Mouse (Mus musculus) inflammation-experienced regulatory T-cells, adult 6 months (primary cell): ENCODE data around the gene Ajm1. TPM values are rescaled to one million over a fixed set of nuclear protein-coding genes. Genes with fewer than 3 reads are reported as not detected.
"Not testable (repeated sequence)": the region's sequence is repeated elsewhere in the genome, so short reads cannot be mapped to it uniquely, and the experiment has no call there.

Experiments used
- ATAC-seq: one replicate; pipeline ENCODE4 v1.8.0; 2017
- polyA plus RNA-seq, 3 experiments: library from polyadenylated mRNA; unstranded; fragments of 100-300 nt; shearing (Covaris generic); gene quantifications; one replicate each; pipeline ENCODE4 v1.2.1; 2017

The Ajm1 gene
- polyA plus RNA-seq, 3 experiments from 2014 or later, result 0.07 TPM; not detected in 2

- no peak for ATAC-seq
These were observed 15.8 kb downstream of the Ajm1 start for GRCm38 (mm10) chr2:25565741-25566140.

- no peak for ATAC-seq
These were observed 19.6 kb downstream of the Ajm1 start for GRCm38 (mm10) chr2:25561946-25562345.

- no peak for ATAC-seq
These were observed 21.0 kb downstream of the Ajm1 start for GRCm38 (mm10) chr2:25560551-25560950.

- ATAC-seq, result no peak
These were observed 22.8 kb downstream of the Ajm1 start for GRCm38 (mm10) chr2:25558774-25559173.

- ATAC-seq, result peak; percentile 38
These were observed 23.6 kb downstream of the Ajm1 start for GRCm38 (mm10) chr2:25557964-25558360.

GRCm38 (mm10) chr2:25557221-25557963 is 24.2 kb downstream of the Ajm1 start, which contains the start of gene Edf1:
TSS of gene Edf1 (plus strand) at chr2:25557847.
- ATAC-seq, result peak; percentile 99

GRCm38 (mm10) chr2:25556296-25556695 is 25.3 kb downstream of the Ajm1 start:
- ATAC-seq, result no peak

- ATAC-seq, result not testable (repeated sequence)
These were observed 26.1 kb downstream of the Ajm1 start for GRCm38 (mm10) chr2:25555479-25555878.

- not testable (repeated sequence) for ATAC-seq
These were observed 28.3 kb downstream of the Ajm1 start for GRCm38 (mm10) chr2:25553171-25553786.

GRCm38 (mm10) chr2:25551186-25551585 is 30.4 kb downstream of the Ajm1 start:
- ATAC-seq, result no peak

GRCm38 (mm10) chr2:25549021-25549991 is 32.3 kb downstream of the Ajm1 start:
- ATAC-seq, result peak; percentile 73

GRCm38 (mm10) chr2:25546811-25547491 is 34.6 kb downstream of the Ajm1 start, which contains the start of gene Traf2:
TSS of gene Traf2 (minus strand) at chr2:25546940.
- ATAC-seq, result peak; percentile 85

- peak; percentile 17 for ATAC-seq
These were observed 35.4 kb downstream of the Ajm1 start for GRCm38 (mm10) chr2:25545996-25546810.

GRCm38 (mm10) chr2:25541644-25542367 is 39.8 kb downstream of the Ajm1 start:
- ATAC-seq, result no peak

- ATAC-seq, result no peak
These were observed 41.0 kb downstream of the Ajm1 start for GRCm38 (mm10) chr2:25540541-25540948.

- no peak for ATAC-seq
These were observed 45.0 kb downstream of the Ajm1 start for GRCm38 (mm10) chr2:25536531-25536930.

- no peak for ATAC-seq
These were observed 46.7 kb downstream of the Ajm1 start for GRCm38 (mm10) chr2:25534866-25535182.

- ATAC-seq, result peak; percentile 94
These were observed 47.2 kb downstream of the Ajm1 start for GRCm38 (mm10) chr2:25534178-25534865.

GRCm38 (mm10) chr2:25533707-25534106 is 47.9 kb downstream of the Ajm1 start:
- no peak for ATAC-seq
